Mouse (Mus musculus) kidney, embryonic 14.5 days (tissue): ENCODE data around the gene Spata17. TPM values are rescaled to one million over a fixed set of nuclear protein-coding genes. Genes with fewer than 3 reads are reported as not detected.

Experiments
- ATAC-seq: fragments of 200-750 bp; cut with Nextera tagmentation; 2 replicates; pipeline ENCODE4 v1.8.0; 2017; ENCODE audit warnings: moderate number of reproducible peaks, mild to moderate bottlenecking, moderate TSS enrichment, moderate library complexity; ENCODE audit not compliant: low FRiP score, low TSS enrichment
- H3K27ac ChIP-seq: fragments of 300-500 bp; sonication (generic); 2 replicates; pipeline ENCODE4 v1.5.1; 2014; ENCODE audit warnings: low read depth, mild to moderate bottlenecking, low read length, moderate library complexity, mixed read lengths
- H3K27me3 ChIP-seq: fragments of 300-500 bp; sonication (generic); 2 replicates; pipeline ENCODE4 v1.6.1; 2014; ENCODE audit warnings: mild to moderate bottlenecking, low read length; ENCODE audit not compliant: control insufficient read depth, insufficient read depth
- H3K36me3 ChIP-seq: fragments of 300-500 bp; sonication (generic); 2 replicates; pipeline ENCODE4 v1.6.1; 2014; ENCODE audit warnings: low read length, mixed read lengths; ENCODE audit not compliant: control insufficient read depth, insufficient read depth
- H3K4me1 ChIP-seq: fragments of 300-500 bp; sonication (generic); 2 replicates; pipeline ENCODE4 v1.6.1; 2014; ENCODE audit warnings: low read length, mixed read lengths; ENCODE audit not compliant: control insufficient read depth, insufficient read depth
- H3K4me2 ChIP-seq: fragments of 300-500 bp; sonication (generic); replicated peaks from 2 replicates; pipeline ENCODE4 v1.6.1; 2014; ENCODE audit warnings: low read depth, mild to moderate bottlenecking, low read length
- H3K4me3 ChIP-seq: fragments of 300-500 bp; sonication (generic); 2 replicates; pipeline ENCODE4 v1.5.1; 2014; ENCODE audit warnings: mild to moderate bottlenecking, low read length
- H3K9ac ChIP-seq: fragments of 300-500 bp; sonication (generic); 2 replicates; pipeline ENCODE4 v1.6.1; 2014; ENCODE audit warnings: low read depth, mild to moderate bottlenecking, low read length, moderate library complexity
- H3K9me3 ChIP-seq: fragments of 300-500 bp; sonication (generic); 2 replicates; pipeline ENCODE4 v1.6.1; 2016; ENCODE audit warnings: low read length; ENCODE audit not compliant: control insufficient read depth
- WGBS: fragments of 180-500 bp; shearing (Covaris S2); extraction: QIAGEN DNeasy Blood & Tissue Kit; methylation state at CpG from one replicate; pipeline ENCODE4 v1.1.7; 2014; 5-methylcytosine and 5-hydroxymethylcytosine counted together
- polyA plus RNA-seq: library from polyadenylated mRNA; unstranded; fragments of >200 nt; fragmentation: Nextera tagmentation; extraction: Ambion mirVana; gene quantifications from 2 replicates; pipeline ENCODE4 v1.2.1, GENCODE M21; 2014

Spata17 gene
- polyA plus RNA-seq, 1 experiment from 2014 or later: 0.84 TPM

- H3K27me3 ChIP-seq: no peaks in the 10 kb centered on the region
- no peaks in the 10 kb centered on the region for H3K9me3 ChIP-seq
- H3K9ac ChIP-seq: no peak overlapping the region
- no peak overlapping the region for H3K4me2 ChIP-seq
- 69% methylated on average over 7 of the region's 7 CpGs for WGBS
- no peak overlapping the region for H3K4me3 ChIP-seq
- H3K4me1 ChIP-seq: no peaks in the 10 kb centered on the region
- peaks cover 6% of the 10 kb centered on the region for H3K36me3 ChIP-seq
- no peak overlapping the region for H3K27ac ChIP-seq
- ATAC-seq: no peak
These were observed 17.8 kb upstream of the Spata17 start for GRCm38 (mm10) chr1:187232996-187233615.

GRCm38 (mm10) chr1:187232196-187232955 lies 17.1 kb upstream of the Spata17 start:
- Histone ChIP-seq H3K27me3 (no peaks in the 10 kb centered on the region), H3K36me3 (peaks cover 6% of the 10 kb centered on the region), H3K4me1 (no peaks in the 10 kb centered on the region), H3K27ac (no peak overlapping the region), H3K9ac (no peak overlapping the region), H3K4me2 (no peak overlapping the region), H3K9me3 (no peaks in the 10 kb centered on the region), H3K4me3 (no peak overlapping the region)
- WGBS: 85% methylated on average over 14 of the region's 14 CpGs
- ATAC-seq: no peak

GRCm38 (mm10) chr1:187230255-187230654 lies 15.0 kb upstream of the Spata17 start:
- Histone ChIP-seq H3K9me3 (no peaks in the 10 kb centered on the region), H3K4me3 (no peak overlapping the region), H3K27me3 (no peaks in the 10 kb centered on the region), H3K4me2 (no peak overlapping the region), H3K9ac (no peak overlapping the region), H3K27ac (no peak overlapping the region), H3K4me1 (peaks cover 3% of the 10 kb centered on the region; the same call in 1 of the 2 replicates), H3K36me3 (peaks cover 13% of the 10 kb centered on the region)
- no peak for ATAC-seq
- 84% methylated on average over 5 of the region's 5 CpGs for WGBS

- 81% methylated on average over 13 of the region's 13 CpGs for WGBS
- H3K36me3 ChIP-seq: peaks cover 13% of the 10 kb centered on the region
- H3K27ac ChIP-seq: no peak overlapping the region
- H3K9me3 ChIP-seq: no peaks in the 10 kb centered on the region
- H3K4me3 ChIP-seq: no peak overlapping the region
- ATAC-seq: no peak
- H3K4me1 ChIP-seq: peaks cover 3% of the 10 kb centered on the region; the same call in 1 of the 2 replicates
- H3K4me2 ChIP-seq: no peak overlapping the region
- H3K9ac ChIP-seq: no peak overlapping the region
- no peaks in the 10 kb centered on the region for H3K27me3 ChIP-seq
These were observed 13.3 kb upstream of the Spata17 start for GRCm38 (mm10) chr1:187228414-187229146.

GRCm38 (mm10) chr1:187226328-187227025 lies 11.2 kb upstream of the Spata17 start:
- WGBS: 70% methylated on average over 11 of the region's 11 CpGs
- H3K27ac ChIP-seq: no peak overlapping the region; the same call in 1 of the 2 replicates
- no peak overlapping the region for H3K4me3 ChIP-seq
- peaks cover 3% of the 10 kb centered on the region; the same call in 1 of the 2 replicates for H3K4me1 ChIP-seq
- H3K36me3 ChIP-seq: peaks cover 13% of the 10 kb centered on the region; the same call in 1 of the 2 replicates
- ATAC-seq: no peak
- H3K9ac ChIP-seq: no peak overlapping the region
- no peaks in the 10 kb centered on the region for H3K9me3 ChIP-seq
- H3K27me3 ChIP-seq: no peaks in the 10 kb centered on the region
- H3K4me2 ChIP-seq: no peak overlapping the region

GRCm38 (mm10) chr1:187220756-187221155 lies 5.5 kb upstream of the Spata17 start:
- Histone ChIP-seq H3K36me3 (peaks cover 4% of the 10 kb centered on the region; the same call in 1 of the 2 replicates), H3K27ac (no peak overlapping the region), H3K27me3 (no peaks in the 10 kb centered on the region), H3K4me1 (no peaks in the 10 kb centered on the region; the same call in 1 of the 2 replicates), H3K9me3 (no peaks in the 10 kb centered on the region), H3K4me3 (no peak overlapping the region), H3K9ac (no peak overlapping the region), H3K4me2 (no peak overlapping the region)
- WGBS: 77% methylated on average over 6 of the region's 6 CpGs
- no peak for ATAC-seq

- 94% methylated on average over 9 of the region's 9 CpGs for WGBS
- H3K27ac ChIP-seq: no peak overlapping the region
- no peaks in the 10 kb centered on the region for H3K9me3 ChIP-seq
- no peak overlapping the region for H3K9ac ChIP-seq
- ATAC-seq: no peak
- no peaks in the 10 kb centered on the region for H3K36me3 ChIP-seq
- H3K4me2 ChIP-seq: no peak overlapping the region
- H3K4me1 ChIP-seq: no peaks in the 10 kb centered on the region
- no peaks in the 10 kb centered on the region for H3K27me3 ChIP-seq
- no peak overlapping the region for H3K4me3 ChIP-seq
These were observed 1.6 kb upstream of the Spata17 start for GRCm38 (mm10) chr1:187216620-187217410.

- Histone ChIP-seq H3K4me3 (no peak overlapping the region), H3K9me3 (no peaks in the 10 kb centered on the region), H3K27ac (no peak overlapping the region), H3K36me3 (no peaks in the 10 kb centered on the region), H3K9ac (no peak overlapping the region), H3K4me1 (no peaks in the 10 kb centered on the region), H3K27me3 (no peaks in the 10 kb centered on the region), H3K4me2 (no peak overlapping the region)
- 87% methylated on average over 4 of the region's 4 CpGs for WGBS
- ATAC-seq: no peak
These were observed 4.5 kb downstream of the Spata17 start for GRCm38 (mm10) chr1:187210736-187211135.
